Mouse (Mus musculus) right cerebral cortex, postnatal 36 days (tissue): Measurements from ENCODE around the gene Sec63.

ENCODE experiments used
- DNase-seq, 2 experiments: peaks; one replicate each; pipeline ENCODE4 v3.0.0; 2022; ENCODE audit warnings: low spot score in 2 of 2, mixed read lengths in 1 of 2

Sec63 gene

DNA sequence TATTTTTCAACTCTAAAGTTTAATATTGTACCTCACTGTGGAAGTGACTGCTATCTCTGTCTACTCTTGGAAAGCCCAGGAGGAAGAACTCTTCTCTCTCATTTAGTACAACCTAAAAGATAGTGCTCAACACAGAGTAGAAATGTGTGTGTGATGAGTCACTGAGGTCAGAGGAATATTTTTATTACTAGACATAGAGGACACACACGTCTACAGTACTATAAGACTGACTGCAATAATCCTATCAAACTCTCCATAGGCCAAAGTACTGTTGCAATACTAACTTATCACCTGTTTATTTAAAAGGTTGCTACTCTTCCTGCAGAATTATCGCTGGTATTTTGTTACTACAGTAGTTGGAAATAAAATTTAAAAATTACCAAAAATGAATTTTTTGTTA is 68.7 kb downstream of the Sec63 start:
- no peak for DNase-seq

DNA sequence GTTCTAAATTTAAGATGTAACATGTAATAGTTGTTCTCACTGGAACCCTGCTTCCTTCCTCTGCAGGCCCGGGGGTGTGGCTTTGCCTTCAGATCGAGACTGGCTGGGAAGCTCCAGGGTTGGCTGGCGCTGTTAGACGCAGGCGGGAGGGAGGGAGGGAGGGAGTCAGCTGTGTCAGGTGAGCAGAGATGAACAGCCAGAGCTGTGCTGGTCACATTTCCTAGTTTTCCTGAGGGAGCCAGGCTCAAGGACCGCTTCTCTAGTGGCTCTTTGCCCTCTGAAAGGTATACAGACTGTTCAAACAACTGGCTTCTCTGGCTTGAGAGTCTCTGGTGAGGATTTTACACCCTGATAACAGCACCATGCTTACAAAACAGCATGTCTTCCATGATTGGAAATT is 69.1 kb downstream of the Sec63 start:
- DNase-seq, result no peak

DNA sequence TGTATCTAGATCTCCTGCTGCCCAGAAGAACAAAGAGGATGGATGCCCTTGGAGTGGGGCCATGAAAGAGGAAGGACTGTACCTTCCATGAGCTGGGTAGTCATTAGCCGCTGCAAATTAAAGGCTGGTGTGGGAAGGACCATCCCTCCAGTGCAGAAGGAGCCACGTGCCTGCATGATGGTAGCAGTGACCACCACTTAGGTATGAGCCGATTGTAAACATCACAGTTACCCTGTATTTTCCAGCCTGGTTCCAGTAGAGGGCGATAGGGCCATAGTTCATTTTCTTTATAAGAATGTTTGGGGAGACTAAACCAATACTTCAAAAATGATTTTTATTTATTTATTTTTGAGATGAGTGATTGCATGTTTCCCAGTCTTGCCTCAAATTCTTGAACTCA is 71.4 kb downstream of the Sec63 start:
- no peak for DNase-seq

DNA sequence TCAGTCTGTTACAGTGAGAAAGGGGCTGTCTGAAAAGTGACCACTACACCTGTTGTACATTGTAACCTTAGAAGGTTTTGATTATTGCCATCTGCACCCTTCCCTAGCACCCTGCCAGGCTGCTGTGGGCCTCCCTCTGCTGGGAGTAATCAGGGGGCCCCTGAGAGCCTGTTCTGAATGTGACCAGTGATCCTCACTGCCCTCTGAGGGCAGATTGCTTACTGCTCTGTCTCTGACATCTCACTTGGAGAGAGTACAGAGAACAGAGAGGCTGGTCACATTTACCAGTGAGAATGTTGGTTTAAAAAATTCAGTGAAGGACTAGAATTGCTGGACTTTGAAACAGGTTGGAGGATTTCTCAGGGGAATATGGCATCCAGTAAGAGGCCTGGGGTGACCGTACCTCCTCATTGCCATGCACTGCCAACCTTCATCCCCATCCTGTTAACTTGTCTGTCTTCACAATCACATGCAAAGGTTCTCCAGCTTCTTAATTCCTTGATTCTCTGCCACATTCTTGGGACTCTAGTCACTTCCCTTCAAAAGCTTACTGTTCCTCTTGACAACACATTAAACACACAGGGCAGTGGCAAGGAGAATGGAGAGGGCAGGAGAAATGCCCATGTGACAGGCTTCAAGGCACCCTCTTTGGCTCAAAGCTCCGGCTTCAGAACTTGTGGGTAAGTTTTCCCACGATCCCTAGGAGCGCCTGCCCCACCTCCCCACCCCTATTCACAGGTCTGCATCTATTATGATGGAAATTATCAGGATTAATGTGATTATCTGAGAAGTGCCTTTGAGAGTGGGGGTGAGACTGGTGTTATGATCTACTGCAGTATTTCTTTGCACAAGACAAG is 72.8 kb downstream of the Sec63 start:
- no peak for DNase-seq

DNA sequence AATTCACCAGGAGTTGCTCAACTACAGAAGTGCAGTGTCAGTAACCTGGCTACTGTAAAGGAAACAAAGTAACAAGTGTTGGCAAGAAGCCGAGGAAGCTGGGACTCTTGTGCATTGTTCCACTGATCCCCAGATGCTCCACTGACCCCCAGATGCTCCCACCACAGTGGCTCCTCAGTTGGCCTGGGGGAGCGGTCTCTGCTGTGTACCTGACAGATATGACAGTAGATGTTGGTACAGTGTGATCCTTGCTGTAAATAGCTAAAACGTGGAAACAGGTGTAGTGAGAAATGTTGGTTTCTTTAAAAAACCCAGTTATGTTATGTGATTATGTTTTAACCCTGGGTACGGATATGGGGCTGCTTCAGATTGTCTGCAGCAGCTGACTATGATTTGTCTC is 76.8 kb downstream of the Sec63 start:
- no peak for DNase-seq

DNA sequence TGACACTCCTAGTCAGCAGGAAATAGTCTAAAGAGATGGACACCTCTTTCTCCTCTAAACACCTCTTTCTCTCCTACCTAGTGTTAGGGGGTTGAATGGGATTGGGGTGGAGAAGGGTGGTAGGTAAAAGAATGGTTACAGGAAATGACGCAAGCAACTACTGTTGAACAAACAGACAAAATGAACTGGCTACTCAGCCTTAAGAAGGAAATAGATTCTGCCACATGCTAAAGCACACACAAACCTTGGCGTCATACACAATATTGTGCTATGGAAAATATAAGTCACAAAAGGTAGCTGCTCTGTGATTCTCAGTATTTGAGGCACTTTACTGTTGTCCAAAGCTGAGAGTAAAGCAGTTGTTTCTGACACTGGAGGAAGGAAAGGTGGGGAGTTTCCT is 77.4 kb downstream of the Sec63 start:
- DNase-seq, result no peak

DNA sequence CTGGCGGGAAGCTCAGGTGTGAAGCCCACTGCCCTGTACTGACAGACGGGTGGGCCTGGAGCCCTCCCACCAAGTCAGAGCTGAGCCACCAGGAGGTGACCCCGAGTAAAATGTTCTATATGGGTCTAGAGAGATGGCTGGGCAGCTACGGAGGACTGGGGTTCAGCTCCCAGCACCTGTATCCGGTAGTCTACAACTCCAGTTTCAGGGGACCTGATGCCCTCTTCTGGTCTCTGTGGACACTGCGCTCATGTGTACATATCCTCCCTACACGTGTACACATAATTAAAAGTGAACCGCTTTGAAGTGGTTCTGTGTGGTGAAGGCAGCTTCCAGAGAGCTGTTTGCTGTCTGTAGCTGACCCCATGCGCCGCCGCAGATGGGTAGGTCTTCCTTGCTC is 78.7 kb downstream of the Sec63 start:
- DNase-seq, result no peak

DNA sequence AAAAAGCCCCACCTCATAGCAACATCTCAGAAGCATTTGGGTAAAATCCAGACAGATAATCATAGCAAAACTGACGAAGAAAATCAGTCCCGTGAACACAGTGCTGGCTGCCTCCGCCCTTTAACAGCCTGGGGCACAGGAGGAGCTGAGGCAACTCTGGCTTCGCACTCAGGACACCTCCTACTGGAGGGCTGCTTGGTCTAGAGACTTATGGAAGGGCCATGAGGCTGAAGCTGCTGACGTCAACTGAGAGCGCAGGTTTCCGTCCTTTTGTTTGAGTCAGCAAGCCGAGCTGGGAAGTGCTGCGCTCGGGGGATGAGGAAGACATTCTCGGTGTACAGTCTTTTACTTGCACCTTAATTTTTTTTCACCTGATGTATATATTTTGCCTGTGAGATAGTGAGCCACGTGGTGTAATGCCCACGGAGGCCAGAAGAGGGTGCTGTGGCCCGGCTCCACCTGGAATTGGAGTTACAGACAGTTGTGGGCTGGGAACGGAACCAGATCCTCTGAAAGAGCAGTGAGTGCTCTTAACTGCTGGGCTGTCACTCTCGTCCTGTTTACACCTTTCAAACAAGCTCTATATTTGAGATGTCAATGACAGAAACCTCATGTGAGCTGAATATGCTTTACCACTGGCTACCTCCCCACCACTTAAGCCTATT is 80.4 kb downstream of the Sec63 start:
- no peak for DNase-seq

DNA sequence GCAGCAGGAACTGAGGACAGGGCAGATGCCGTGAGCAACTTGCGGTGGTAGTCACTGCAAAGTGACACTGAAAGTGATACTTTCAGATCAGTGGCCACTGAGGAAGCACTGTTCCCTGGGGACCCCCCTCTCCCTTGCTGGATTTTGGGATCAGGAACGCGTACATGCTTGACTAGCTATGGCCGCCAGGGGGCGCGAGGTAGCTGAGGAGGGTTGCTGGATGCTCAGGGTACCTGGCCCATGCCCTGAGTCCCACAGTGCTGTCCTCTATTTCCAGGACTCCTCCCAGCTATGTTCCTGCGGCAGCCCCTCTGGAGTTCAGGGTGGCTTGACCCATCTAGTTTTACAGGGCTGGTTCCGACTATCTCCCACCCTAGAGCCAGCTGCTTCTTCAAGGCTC is 81.1 kb downstream of the Sec63 start:
- peak in 1 of 2 experiments; percentile 30 for DNase-seq

DNA sequence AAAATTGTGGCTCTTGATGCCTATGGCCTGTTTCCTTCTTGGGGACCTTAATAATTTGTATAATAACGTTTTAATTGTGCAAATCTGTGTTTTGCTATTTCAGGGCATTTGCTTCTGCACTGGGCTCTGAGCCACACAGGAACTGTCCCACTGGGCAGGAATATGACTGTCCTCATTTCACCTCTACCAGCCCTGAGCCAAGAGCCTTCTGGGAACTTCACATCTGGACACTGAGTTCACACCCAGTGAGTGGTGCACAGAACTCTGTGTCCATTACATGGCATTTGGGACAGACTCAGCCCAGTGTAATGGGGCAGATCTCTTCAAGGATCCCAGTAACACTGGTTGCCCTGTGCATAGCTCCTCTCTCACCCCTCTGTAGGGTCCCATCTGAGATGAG is 82.1 kb downstream of the Sec63 start:
- DNase-seq, result no peak

DNA sequence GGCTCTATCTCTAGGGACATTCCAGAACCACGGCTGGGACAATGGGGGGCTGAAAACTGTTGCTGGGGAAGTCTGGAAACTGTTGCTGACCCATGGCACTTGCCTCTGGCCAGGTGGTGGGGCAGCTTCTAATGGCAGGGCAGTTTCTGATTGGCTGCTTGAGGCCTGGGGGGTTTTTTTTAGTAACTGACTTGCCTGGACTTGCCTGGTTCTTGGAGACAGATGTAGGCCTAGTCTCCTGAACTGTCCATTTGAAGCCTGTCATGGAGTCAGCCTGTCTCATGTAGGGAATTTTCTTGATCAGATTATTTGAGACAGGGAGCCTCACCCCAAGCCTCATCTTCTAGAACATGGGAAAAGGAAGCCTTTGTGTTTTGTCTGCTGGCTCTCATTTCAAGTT is 84.2 kb downstream of the Sec63 start:
- no peak for DNase-seq

DNA sequence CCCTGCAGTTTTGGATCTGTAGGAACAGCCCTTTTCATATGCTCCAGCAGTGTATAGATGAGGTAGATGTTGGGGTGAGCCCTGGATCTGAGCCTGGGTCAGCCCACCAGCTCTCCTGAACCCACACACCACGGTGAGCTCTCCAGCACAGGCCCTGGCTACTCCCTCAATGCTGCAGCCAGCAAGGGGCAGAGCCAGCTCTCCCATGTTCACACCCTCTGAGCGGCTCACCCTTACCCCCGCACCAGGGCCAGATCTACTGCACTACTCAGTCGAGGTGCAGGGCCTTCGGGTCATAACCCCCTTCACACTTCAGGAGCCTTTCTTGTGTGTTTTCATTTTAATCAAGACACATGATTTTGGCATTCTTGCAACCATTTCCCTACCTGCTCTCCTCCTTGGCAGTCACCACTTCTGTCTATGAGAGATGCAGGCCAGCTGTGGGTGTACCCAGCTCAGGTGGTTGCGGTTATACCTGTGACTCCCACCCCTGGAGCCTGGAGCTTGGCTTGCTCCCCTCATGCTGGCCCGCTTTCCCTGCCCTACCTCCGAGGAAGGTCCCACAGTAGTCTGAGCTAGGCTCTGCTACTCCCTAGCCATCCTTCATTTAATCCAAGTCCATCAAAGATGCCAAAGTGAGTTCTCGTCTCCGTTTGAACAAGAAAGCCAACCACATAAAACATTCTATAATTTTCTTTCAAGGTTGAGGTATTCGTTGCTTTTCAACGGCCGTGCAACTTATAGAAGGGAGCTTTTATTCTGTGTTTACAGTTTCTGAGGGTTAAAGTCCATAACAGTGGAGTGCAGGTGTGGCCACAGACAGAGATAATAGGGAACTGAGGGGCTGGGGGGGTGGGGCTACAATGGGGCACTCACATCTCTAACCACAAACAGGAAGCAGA is 87.1 kb downstream of the Sec63 start:
- no peak for DNase-seq

DNA sequence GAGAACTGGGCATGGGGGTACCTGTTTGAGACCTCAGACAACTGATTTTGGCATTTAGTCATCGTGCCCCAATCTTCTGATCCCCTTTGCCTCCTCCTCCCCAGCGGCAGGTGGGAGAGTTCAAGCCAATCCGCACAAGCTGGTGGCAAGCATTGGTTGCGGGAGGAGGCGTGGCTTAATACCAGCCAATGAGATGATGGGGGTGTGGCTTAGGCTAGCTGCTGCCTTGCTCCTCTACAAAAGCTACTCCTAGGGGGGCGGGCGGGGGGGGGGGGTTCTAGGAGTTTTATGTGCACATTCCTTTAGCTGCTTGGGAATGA is 87.7 kb downstream of the Sec63 start:
- no peak for DNase-seq

DNA sequence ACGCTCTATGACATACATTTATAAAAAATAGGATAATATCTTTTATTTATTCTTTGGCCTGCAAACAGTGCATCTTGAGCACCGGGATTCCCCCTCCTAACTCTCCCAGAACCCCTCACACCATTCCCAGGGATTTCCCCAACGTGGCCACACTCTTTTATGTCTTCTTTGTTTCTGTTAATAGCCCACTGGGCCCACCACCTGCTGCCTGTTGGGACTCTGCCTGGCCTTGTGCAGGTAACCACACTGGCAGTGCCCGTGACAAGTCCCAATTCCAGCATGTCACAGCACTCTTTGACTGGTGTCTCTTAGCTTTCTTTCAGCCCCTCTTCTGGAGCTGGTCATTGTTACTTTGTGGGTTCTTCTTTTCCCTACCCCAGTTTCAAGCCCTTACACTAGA is 93.5 kb downstream of the Sec63 start:
- no peak for DNase-seq

DNA sequence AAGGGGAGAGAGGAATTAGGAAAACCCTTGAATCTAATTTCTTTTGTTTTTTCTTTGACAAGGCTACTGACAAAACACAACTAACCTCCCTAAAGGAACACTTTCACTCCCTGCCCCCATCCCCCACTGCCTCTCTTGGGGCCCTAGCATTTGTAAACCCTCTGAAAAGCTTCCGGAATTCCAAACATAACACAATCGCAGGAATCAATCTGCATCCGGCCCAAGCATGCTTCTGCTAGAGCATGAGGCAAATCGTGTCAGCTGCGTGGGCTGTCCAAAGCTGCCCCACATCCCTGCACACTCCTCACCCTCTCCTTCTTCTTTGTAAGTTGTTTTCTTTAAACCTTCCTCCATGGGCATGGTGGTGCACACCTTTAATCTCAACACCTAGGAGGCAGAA is 94.0 kb downstream of the Sec63 start:
- no peak for DNase-seq

DNA sequence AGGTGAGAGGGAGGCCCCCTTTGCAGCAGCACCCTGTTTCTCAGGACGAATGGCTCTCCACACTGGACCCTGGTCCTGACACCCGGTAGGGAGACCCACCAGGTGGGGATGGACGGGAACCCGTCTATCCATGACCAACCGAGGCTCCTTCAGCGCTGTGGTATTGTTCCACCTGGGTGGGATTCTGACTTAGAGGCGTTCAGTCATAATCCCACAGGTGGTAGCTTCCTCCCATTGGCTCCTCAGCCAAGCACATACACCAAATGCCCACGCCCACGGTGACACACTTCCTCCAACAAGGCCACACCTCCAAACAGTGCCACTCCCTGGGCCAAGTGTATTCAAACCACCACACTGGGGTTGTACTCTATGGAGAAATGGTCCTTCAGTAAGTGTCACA is 95.3 kb downstream of the Sec63 start:
- no peak for DNase-seq

DNA sequence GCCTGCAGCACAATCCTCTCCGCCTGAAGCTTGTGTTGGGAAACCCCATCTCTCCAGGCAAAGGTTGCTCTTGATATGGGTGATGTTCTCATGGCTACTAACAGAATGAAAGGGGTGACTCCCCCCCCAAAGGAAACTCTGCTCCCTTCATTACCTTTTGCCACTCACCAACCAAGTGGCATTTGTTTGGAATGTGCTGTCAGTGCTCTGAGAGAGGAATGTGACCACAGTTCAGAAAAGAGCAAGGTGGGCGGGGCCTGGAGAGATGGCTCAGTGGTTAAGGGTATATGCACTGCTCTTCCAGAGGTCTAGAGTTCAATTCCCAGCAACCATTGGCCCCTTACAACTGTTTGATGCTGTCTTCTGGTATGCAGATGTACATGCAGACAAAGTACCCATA is 95.7 kb downstream of the Sec63 start:
- DNase-seq, result no peak

DNA sequence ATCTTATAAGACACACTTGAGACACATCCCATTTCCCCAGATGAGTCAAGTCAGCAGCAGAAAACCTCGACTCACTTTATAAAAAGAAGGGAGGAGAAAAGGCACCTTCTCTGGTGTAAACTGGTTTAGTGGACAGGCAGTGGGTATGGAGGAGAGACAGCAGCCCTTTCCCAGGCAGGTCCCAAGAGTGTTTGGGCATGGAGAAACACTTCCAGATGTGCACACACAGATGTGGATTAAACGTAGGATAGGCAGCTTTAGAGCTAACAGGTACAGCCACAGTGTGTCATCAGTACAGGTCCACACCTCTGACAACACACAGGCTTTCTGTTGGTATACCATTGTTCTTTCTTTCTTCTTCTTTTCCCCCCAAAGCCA is 98.5 kb downstream of the Sec63 start:
- DNase-seq, result no peak

DNA sequence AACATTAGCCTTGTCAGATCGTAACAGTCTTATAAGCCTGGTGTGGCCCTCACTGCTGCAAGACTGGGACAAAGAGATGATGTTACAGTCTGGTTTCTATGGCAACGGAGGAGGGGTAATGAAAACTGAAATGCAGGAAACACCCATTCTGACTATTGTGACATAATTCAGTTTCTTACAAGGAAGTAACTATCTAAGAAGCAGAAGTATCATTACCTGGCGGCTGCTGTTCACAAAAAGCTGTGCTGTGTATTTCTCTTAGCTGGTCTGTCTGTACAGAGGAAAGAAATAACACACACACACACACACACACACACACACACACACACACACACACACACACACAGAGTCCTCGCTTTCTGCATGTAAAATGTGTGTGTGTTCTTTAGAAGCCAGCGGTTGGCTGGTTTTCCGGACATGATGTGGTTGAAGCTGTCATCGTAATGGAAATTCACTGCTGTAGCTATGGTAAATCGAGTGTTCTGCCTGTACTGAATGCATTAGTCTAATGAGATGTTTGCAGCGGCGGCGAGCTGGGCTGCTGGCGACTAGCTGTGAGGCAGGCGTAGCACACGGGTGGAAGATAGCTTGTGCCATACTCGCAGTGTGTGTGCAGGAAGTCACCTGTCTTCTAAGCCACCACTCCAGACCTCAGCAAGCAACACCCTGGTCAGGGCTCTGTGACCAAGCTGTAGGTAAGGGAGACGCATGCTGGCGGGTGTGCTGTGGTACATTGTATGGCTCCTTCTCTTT is 99.0 kb downstream of the Sec63 start, which contains the start of gene Scml4:
Gene Scml4, plus strand, starts transcription at position 212 of the 753 bp plus-strand sequence.
- peak in 1 of 2 experiments; percentile 26 for DNase-seq

DNA sequence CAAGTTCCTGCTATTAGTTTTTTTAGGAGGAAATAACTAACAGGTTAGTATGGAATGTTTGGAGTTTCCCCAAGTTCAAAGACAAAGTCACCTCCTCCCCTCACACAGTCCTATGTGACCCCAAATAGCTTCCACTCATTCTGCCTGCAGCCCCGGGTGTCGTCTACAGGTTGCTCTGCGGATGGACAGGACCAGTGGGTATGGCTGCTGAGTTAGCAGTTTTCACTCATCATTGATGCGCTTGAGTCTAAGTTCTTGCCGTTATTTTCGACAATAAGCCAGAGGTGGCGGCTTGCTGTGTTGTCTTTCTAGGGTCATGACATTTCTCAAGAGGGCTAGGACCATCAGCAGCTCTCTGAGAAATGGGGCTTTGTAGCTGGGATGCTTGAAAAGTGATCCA is 100.2 kb downstream of the Sec63 start:
- DNase-seq, result no peak

DNA sequence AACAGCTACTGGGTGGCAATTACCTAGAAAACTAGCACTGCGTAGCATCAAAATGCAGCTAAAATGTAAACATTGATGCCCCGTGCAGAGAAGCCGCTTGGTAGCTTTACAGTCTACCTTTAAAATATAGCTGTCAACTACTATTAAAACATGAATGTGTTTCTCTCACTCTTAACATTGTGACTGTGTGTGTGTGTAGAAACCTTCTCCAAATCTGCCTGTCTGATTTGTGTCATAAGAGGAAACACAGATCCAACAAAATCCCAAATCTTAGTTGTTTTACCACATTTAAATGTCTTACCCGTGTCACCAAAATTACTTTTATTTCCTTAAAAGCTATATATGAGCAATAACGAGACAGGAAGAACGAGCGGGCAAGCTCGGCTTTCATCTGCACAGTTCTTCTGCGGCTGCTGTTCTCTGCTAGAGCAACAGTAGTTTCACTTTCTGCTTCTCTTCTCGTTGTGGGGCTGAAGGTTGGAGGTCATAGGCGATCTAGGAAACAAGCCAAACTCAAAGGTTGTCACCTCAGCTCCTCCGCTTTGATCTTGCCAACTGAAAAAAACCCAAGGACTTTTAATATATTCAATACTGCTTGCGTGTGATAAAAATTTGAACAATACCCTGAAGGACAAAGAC is 100.9 kb downstream of the Sec63 start:
- DNase-seq, result no peak
